Mouse (Mus musculus) natural killer cell, adult 2 months (primary cell): ENCODE results near the gene Cryba4.
A peak's percentile ranks its signal among the peaks of the same experiment; 100 is the strongest.

Experiments
- DNase-seq, 2 experiments: peaks; one replicate each; pipeline ENCODE4 v3.0.0; 2022; ENCODE audit warnings: low spot score in 2 of 2

Gene Cryba4

DNA sequence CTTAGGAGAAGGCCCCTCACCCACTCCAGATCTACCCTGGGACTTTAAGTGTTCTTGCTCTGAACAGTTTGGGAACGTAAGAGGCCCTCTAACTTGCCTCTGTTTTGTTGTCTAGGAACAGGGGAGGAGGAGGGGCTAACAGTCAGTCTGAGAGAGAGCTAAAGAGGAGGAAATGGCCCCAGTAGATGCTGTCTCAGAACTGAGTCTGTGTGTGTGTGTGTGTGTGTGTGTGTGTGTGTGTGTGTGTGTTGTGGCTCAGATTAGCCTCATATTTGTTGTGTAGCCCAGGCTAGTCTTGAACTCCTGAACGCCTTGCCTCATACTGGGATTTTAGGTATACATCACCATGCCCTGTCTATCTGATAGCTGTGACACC lies 34.3 kb upstream of the Cryba4 start:
- no peak for DNase-seq

DNA sequence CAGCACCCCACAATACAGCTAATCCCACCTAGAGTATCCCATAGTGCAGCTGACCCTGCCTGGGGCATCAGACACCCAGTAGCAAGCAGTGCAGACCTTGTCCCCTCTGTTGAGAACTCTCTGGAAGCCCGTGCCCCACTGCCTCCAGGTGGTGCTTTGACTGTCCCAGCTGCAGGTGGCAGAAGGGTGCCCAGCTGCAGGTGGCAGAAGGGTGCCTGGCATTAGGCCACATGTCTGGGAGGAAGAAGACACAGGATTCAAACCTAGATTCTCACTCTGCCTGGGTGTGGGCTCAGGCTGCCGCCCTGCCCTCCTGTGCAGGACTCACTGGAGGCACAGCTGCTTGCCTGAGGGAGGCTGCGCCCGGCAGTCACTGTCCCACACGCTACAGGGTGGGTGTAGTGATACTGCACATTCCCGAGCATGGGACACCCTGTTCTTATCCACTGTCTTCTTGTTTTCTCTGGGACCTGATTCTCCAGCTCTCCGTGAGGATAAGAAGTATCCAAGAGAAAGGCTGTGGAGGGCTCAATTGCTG lies 33.3 kb upstream of the Cryba4 start:
- no peak for DNase-seq

GRCm38 (mm10) chr5:112284203-112284582 lies 31.9 kb upstream of the Cryba4 start:
- DNase-seq, result no peak

GRCm38 (mm10) chr5:112283543-112284202 lies 31.4 kb upstream of the Cryba4 start:
- no peak for DNase-seq

DNA sequence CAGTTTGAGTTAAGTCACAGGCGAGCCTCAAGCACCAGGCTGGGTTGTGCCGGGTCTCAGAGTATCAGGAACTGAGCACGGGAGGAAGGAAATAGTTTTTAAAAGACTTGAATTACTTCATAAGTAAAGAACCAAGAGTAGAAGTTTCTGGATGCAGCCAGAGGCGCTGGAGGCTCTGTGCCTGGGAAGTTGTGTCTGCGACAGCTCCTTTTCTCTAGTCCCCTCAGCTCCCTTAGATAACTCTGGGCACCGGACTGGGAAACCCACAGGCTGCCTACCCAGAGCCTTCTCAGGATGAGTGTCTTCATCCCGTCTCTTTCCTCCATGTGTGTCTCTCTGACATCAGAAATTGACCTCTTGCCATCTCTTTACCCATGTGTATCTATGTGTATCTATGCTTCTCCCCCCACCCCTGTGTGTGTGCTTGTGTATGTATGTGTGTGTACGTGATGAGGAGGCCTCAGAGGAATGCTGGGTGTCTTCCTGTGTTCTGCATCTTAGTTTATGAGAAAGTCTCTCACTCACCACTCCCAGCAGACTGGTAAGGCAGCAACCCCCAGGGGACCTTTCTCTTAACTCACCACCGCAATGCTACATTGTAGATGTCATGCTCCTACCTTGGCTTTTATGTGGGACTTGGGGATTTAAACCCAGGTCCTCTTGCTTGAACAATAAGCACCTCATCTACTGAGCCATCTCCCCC lies 30.6 kb upstream of the Cryba4 start:
- DNase-seq, result peak in 1 of 2 experiments; percentile 47

GRCm38 (mm10) chr5:112282123-112282779 lies 29.9 kb upstream of the Cryba4 start:
- DNase-seq, result no peak

DNA sequence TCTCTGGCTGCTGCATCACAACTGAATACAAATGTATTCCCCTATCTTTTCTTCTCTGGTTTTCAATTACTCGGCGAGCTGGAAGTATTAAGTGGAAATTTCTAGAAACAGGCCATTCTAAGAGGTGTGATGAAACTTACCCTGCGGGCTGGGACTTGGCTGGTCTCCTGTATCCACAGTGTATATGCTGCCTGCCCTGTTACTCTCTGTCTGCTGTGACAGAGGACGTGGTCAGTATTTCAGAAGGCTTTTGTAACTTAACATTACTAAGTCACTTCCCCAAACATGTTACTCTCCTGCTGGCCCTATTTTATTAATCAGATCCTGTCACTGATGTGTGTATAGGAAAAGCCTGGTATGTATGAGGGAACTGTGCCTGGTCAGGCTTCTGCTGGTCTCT lies 29.4 kb upstream of the Cryba4 start:
- no peak for DNase-seq

- DNase-seq, result no peak
These were observed 28.7 kb upstream of the Cryba4 start for GRCm38 (mm10) chr5:112280863-112281660.

DNA sequence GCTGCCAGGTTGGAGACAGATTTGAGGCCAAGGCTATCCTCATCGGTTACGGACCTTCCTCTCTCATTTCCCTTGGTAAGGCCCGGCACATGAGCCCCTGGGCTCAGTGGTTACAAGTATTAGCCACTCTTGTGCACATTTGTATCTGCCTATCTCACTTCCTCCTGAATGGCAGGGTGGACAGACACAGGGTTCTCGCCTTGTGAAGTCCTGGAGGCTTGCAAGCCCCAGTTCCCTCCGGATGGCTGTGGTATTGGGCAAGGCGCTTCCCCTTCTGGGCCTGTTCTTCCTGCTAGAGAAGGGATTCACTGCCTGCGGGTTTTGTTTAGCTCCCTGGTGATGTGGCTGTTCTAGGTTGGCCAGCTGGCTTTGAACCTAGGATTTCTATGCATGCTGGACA lies 27.8 kb upstream of the Cryba4 start:
- no peak for DNase-seq

DNA sequence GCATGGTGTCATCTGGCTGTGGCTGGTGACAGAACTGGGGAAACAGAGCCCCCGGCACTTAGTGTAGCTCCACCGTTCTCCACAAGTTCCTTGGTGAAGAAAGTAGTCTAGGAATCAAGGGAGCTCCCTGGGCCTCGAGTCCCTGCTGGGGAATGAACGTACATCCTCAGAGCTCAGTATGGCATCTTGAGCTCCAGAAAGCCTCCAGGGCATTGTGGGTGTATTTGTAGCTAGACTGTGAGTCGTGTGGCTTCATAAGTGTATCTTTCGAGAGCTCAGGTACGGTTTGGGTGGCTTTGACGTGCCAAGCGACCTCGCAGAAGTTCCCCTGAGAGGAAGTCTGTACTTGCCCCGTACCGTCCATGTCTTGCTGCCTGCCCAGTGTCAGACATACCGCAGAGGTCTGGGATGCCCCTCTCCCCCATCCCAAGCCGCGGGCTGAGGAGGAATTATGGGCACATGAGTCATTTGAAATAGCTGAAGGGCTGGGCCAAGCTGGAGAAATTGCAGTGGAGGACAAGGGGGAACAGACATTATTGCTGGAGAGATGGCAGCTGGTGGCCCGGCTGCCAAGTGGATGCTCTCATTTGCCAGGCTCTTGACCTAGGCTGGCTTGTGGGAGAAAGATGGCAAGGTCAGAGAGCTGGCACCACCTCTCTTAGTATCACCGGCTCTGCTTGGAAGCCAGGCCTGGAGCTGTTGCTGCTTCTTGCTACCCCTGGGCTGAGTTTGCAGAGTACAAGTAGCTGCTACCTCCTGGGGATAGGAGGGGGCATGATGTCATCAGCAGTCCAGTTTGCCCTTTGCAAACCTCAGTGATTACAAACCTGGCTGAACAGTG lies 27.1 kb upstream of the Cryba4 start:
- peak; percentile 64 to 65 for DNase-seq

DNA sequence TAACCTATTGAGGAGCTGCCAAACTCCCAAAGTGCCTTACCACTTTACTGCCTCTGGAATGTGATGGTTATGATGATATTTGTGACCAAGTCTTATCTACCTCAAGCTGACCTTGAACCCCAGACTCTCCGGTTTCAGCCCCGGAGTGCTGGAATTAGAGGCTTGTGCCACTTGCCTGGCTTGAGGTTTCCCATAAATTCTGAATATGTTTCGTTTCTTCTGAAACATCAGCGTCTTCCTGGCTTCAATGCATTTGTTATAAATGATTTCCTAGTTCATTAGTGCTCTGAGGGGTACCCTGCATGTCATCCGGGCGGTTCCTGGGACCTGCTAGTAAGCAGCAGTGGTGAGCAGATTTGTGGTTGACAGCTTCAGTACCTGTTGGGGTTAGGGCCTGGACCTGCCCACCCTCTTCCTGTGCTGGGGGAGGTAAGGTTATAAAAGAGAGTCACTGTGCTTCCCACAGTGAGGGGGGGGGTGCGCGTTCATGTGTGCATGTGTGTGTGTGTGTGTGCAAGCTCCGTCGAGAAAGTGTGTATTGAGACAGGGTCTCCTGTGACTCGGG lies 25.7 kb upstream of the Cryba4 start:
- peak; percentile 60 to 64 for DNase-seq

DNA sequence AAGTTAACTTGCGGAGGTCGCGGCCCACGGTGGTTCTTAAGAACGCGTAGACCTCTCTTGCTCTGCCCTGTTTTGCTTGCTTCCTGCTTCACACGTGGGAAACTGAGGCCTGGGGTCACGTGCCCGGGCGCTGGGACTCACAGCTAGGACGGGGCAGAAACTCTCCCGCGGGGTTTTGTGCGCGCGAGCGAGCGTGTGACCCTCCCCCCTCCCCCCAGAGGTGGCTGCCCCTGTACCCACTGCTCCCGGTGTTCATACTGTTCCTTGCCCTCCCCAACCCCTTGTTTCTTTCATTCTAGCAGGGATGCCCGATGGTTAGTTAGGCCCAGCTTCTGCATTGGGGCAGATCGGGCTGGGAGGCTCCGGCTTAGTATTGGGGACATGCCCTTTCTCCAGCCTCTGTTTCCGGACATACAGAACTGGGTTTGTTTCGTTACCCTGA lies 24.6 kb upstream of the Cryba4 start:
- peak in 1 of 2 experiments; percentile 46 for DNase-seq

GRCm38 (mm10) chr5:112276267-112276873 lies 24.1 kb upstream of the Cryba4 start, which contains the start of gene Tpst2:
Gene Tpst2, plus strand, starts transcription at chr5:112276691.
- DNase-seq, result peak; percentile 100

DNA sequence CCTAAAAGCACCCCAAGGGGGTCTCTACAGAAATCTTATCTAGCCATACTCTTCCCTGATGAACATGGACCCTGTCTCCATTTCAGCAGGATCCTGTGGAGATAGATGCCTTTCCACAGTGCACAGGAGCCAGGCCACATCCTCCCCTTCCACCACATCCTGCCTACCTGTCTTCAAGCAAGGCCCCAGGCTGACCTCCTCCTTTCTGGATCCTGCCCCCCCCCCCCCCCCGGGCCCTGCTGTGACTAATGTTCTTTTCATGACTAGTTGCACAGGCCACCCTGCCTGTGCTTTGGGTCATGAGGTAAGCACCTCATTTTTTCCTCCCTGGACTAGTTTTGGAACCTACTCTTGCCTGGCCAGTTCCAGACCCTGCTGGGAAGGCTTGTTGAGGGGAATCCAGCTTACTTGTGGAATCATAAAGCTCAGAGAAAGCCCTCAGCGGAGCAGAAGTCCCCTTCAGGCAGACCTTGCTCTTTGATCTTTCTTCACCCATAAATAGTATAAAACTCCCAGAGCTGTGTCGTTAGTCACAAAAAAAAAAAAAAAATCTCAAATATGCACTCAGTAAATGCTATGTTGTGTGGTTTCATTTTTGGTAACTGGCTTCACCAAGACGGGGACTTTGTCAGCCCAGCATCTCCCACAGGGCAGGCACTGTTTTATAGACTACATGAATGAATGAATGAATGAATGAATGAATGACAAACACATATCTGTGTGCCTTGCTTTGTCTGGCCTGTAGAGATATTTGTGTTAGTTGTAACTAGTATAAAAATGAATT lies 22.9 kb upstream of the Cryba4 start:
- no peak for DNase-seq

DNA sequence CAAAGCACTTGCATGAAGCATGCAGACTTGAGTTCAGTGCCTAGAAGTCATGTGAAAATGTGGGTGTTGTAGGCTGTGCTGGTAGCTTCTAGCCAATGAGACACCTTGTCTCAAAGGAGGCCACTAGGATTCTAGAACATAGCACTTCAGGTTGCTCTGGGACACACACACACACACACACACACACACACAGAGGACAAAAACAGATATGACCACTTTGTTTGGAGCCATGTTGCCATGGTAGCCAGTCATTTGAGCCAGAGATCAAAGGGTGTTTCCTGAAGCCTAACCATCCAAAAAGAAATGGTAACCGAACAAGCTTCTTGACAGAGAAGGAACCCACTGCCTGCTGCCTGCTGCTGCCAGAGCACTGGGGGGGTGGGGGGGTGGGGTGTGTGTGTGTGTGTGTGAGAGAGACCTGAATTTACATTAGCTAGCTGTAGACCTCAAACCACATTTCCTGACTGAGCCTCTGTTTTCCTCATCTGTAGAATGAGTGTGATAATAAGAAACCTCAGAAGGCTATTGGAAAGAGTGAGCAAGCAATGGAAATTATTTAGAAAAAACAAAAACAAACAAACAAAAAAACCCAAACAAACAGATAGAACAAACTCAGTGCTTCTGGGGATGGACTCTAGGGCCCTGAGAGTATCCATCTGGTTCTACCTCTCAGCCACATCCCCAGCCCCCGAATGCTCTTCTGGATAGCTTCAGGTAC lies 21.6 kb upstream of the Cryba4 start:
- DNase-seq, result peak; percentile 82 to 83

DNA sequence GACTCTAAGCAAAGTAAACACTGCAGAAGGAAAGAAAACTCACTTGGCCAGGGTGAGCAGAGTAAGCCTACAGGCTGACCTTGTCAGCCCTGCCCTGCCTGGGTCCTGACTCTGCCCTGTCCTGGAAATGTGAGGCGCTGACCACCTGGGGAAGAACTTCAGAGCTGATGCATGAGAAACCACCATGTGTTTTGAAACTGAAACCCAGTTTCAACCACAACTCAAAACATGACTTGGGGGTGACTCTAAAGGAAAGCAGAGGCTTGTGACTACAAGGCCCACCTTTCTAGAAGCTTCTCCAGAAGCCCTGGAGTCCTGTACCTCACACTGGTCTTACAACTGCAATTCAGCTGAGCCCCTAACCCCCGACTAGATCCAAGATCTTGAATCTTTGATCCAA lies 20.6 kb upstream of the Cryba4 start:
- peak; percentile 64 to 75 for DNase-seq

GRCm38 (mm10) chr5:112270764-112271541 lies 18.6 kb upstream of the Cryba4 start:
- DNase-seq, result peak; percentile 80 to 88
